Comparison of ENCODE assay signal across 21 mouse cellular contexts in genomic region chr3:106528032-106528431, GRCm38 (mm10). TPM values are rescaled to one million over a fixed set of nuclear protein-coding genes. Genes with fewer than 3 reads are reported as not detected.
DNase-seq lines count a peak whose midpoint lies in the region; ATAC-seq and TF ChIP-seq lines count a peak whose summit lies in the region.
"Had no signal": no experiment of that assay in that cellular context is flagged by ENCODE, and none has a peak within 500 bp of the region (broad histone marks: within the 10 kb centered on the region; RNA-seq: fewer than 3 reads in every experiment).

No protein-coding gene starts in this region.

- TF ChIP-seq POLR2A in small intestine, adult 2 months (IDR thresholded peaks at IDR 0.05; ENCODE audit: low read depth, low read length) = no peak

- no peaks in the 10 kb centered on the region for H3K9me3 ChIP-seq in liver, postnatal 0 days (ENCODE audit: low read length)
- no peaks in the 10 kb centered on the region for H3K9me3 ChIP-seq in liver, embryonic 12.5 days (replicated peaks)
- no peaks in the 10 kb centered on the region for H3K9me3 ChIP-seq in intestine, embryonic 16.5 days (ENCODE audit: control insufficient read depth, low read length)
- no peaks in the 10 kb centered on the region for H3K9me3 ChIP-seq in heart, embryonic 10.5 days
- H3K9me3 ChIP-seq: embryonic facial prominence, embryonic 13.5 days; embryonic facial prominence, embryonic 15.5 days; forebrain, embryonic 13.5 days; forebrain, embryonic 15.5 days had no signal

- H3K4me2 ChIP-seq in liver, postnatal 0 days (ENCODE audit: low read depth, low read length) = no peak overlapping the region
- no peak overlapping the region for H3K4me2 ChIP-seq in liver, embryonic 12.5 days
- H3K4me2 ChIP-seq in intestine, embryonic 16.5 days (ENCODE audit: low read depth, low read length) = no peak overlapping the region
- H3K4me2 ChIP-seq: embryonic facial prominence, embryonic 13.5 days; embryonic facial prominence, embryonic 15.5 days; forebrain, embryonic 13.5 days; forebrain, embryonic 15.5 days had no signal

- H3K27ac ChIP-seq in liver, postnatal 0 days (ENCODE audit: low read depth) = no peak overlapping the region
- no peak overlapping the region for H3K27ac ChIP-seq in liver, embryonic 12.5 days
- H3K27ac ChIP-seq in intestine, embryonic 16.5 days (ENCODE audit: low read length) = peak overlapping the region; percentile 46
- peak overlapping the region; percentile 86 for H3K27ac ChIP-seq in small intestine, adult 2 months (ENCODE audit: insufficient read depth, low read depth, low read length)
- no peak overlapping the region for H3K27ac ChIP-seq in heart, embryonic 10.5 days
- H3K27ac ChIP-seq: embryonic facial prominence, embryonic 13.5 days; embryonic facial prominence, embryonic 15.5 days; forebrain, embryonic 13.5 days; forebrain, embryonic 15.5 days had no signal

- 80% methylated on average over 2 of the region's 2 CpGs for WGBS in liver, postnatal 0 days (ENCODE audit: insufficient replicate concordance)
- 79% methylated on average over 2 of the region's 2 CpGs for WGBS in liver, embryonic 12.5 days (ENCODE audit: insufficient replicate concordance)
- 76% methylated on average over 2 of the region's 2 CpGs for WGBS in intestine, embryonic 16.5 days
- WGBS in small intestine, adult 2 months = 30% methylated on average over 2 of the region's 2 CpGs
- WGBS in heart, embryonic 10.5 days = 87% methylated on average over 2 of the region's 2 CpGs

- ATAC-seq in liver, postnatal 0 days = 0 out of 2 replicates have a peak, but pooled peaks have one; percentile 56
- ATAC-seq in liver, embryonic 12.5 days = no peak
- peak; percentile 79 for ATAC-seq in intestine, embryonic 16.5 days
- ATAC-seq in erythroblast, adult 5-6 weeks (replicated peaks; ENCODE audit: low FRiP score, poor library complexity, severe bottlenecking) = no peak
- ATAC-seq: forebrain, embryonic 13.5 days; forebrain, embryonic 15.5 days had no signal

- no peak for TF ChIP-seq EP300 in liver, postnatal 0 days (IDR thresholded peaks at IDR 0.05; ENCODE audit: low read depth)

- no peak overlapping the region for H3K9ac ChIP-seq in liver, postnatal 0 days (replicated peaks)
- no peak overlapping the region for H3K9ac ChIP-seq in liver, embryonic 12.5 days
- no peak overlapping the region for H3K9ac ChIP-seq in intestine, embryonic 16.5 days (ENCODE audit: low read depth, low read length)
- H3K9ac ChIP-seq: embryonic facial prominence, embryonic 13.5 days; embryonic facial prominence, embryonic 15.5 days; forebrain, embryonic 13.5 days; forebrain, embryonic 15.5 days had no signal

- no peak for DNase-seq in liver, postnatal 0 days
- no peak for DNase-seq in kidney, adult 11 months
- DNase-seq in heart, embryonic 10.5 days (ENCODE audit: low spot score) = no peak
- DNase-seq: adrenal gland, adult 2 months; adrenal gland, postnatal 10 days; adrenal gland, postnatal 25 days; cerebellum, adult 11 months; cerebellum, adult 18-20 months; cerebellum, adult 8-10 months; cerebellum, adult 9-11 months; cerebellum, postnatal 14 days; cerebellum, postnatal 36 days; embryo, embryonic 11 days had no signal

- no peaks in the 10 kb centered on the region for H3K4me1 ChIP-seq in liver, postnatal 0 days (ENCODE audit: insufficient read depth)
- no peaks in the 10 kb centered on the region for H3K4me1 ChIP-seq in liver, embryonic 12.5 days
- H3K4me1 ChIP-seq in intestine, embryonic 16.5 days (ENCODE audit: control insufficient read depth, insufficient read depth, low read length) = no peaks in the 10 kb centered on the region
- no peaks in the 10 kb centered on the region; the same call in 1 of the 2 replicates for H3K4me1 ChIP-seq in small intestine, adult 2 months (ENCODE audit: control insufficient read depth, insufficient read depth, insufficient read length, low read length)
- H3K4me1 ChIP-seq in heart, embryonic 10.5 days = no peaks in the 10 kb centered on the region
- H3K4me1 ChIP-seq: embryonic facial prominence, embryonic 13.5 days; embryonic facial prominence, embryonic 15.5 days; forebrain, embryonic 13.5 days; forebrain, embryonic 15.5 days had no signal

- H3K27me3 ChIP-seq in liver, postnatal 0 days (ENCODE audit: insufficient read depth, low read length) = no peaks in the 10 kb centered on the region
- no peaks in the 10 kb centered on the region for H3K27me3 ChIP-seq in liver, embryonic 12.5 days (replicated peaks)
- no peaks in the 10 kb centered on the region for H3K27me3 ChIP-seq in intestine, embryonic 16.5 days (replicated peaks; ENCODE audit: control insufficient read depth, insufficient read depth, low read length)
- H3K27me3 ChIP-seq in small intestine, adult 2 months (ENCODE audit: control insufficient read depth, insufficient read depth, low read length) = no peaks in the 10 kb centered on the region
- no peaks in the 10 kb centered on the region for H3K27me3 ChIP-seq in heart, embryonic 10.5 days (ENCODE audit: insufficient read depth, poor library complexity, severe bottlenecking)
- H3K27me3 ChIP-seq: embryonic facial prominence, embryonic 13.5 days; embryonic facial prominence, embryonic 15.5 days; forebrain, embryonic 13.5 days; forebrain, embryonic 15.5 days had no signal

- no peak overlapping the region for H3K4me3 ChIP-seq in liver, postnatal 0 days (ENCODE audit: low read depth, low read length)
- no peak overlapping the region for H3K4me3 ChIP-seq in liver, embryonic 12.5 days
- no peak overlapping the region for H3K4me3 ChIP-seq in intestine, embryonic 16.5 days (ENCODE audit: low read length)
- H3K4me3 ChIP-seq in small intestine, adult 2 months (ENCODE audit: low read depth, low read length) = no peak overlapping the region
- no peak overlapping the region for H3K4me3 ChIP-seq in heart, embryonic 10.5 days
- H3K4me3 ChIP-seq: embryonic facial prominence, embryonic 13.5 days; embryonic facial prominence, embryonic 15.5 days; forebrain, embryonic 13.5 days; forebrain, embryonic 15.5 days had no signal

- TF ChIP-seq CTCF in liver, postnatal 0 days (IDR thresholded peaks at IDR 0.05; ENCODE audit: low read depth) = no peak
- no peak for TF ChIP-seq CTCF in small intestine, adult 2 months (IDR thresholded peaks at IDR 0.05; ENCODE audit: extremely low read depth, insufficient read length, insufficient replicate concordance, low read depth, low read length)

- peaks cover 5% of the 10 kb centered on the region; the same call in 1 of the 2 replicates for H3K36me3 ChIP-seq in liver, postnatal 0 days (replicated peaks; ENCODE audit: insufficient read depth, low read length)
- H3K36me3 ChIP-seq in liver, embryonic 12.5 days = no peaks in the 10 kb centered on the region
- no peaks in the 10 kb centered on the region for H3K36me3 ChIP-seq in intestine, embryonic 16.5 days (ENCODE audit: control insufficient read depth, insufficient read depth, low read length)
- peaks cover 9% of the 10 kb centered on the region for H3K36me3 ChIP-seq in small intestine, adult 2 months (ENCODE audit: control insufficient read depth, insufficient read depth, low read length)
- peaks cover 8% of the 10 kb centered on the region; the same call in 1 of the 2 replicates for H3K36me3 ChIP-seq in heart, embryonic 10.5 days
- H3K36me3 ChIP-seq: embryonic facial prominence, embryonic 13.5 days; embryonic facial prominence, embryonic 15.5 days had no signal

RNA-seq across cellular contexts. Expression of gene Dram2, which starts 19.6 kb away (rescaled TPM):
- polyA plus RNA-seq in liver, postnatal 0 days (2015; fragmentation: Nextera tagmentation; extraction: Ambion mirVana) = 76.4 and 79.1 TPM in 2 replicates
- polyA plus RNA-seq in liver, embryonic 12.5 days (2016; fragmentation: Nextera tagmentation; extraction: Ambion mirVana) = 23.9 and 24.9 TPM in 2 replicates
- polyA plus RNA-seq in intestine, embryonic 16.5 days (2015; fragmentation: Nextera tagmentation; extraction: Ambion mirVana) = 121 and 133 TPM in 2 replicates
- 12.9 and 21.5 TPM in 2 replicates for polyA plus RNA-seq in small intestine, adult 2 months (2012; rRNA removed)
- polyA plus RNA-seq in heart, embryonic 10.5 days (2016; fragmentation: Nextera tagmentation; extraction: Ambion mirVana) = 46.8 and 56.2 TPM in 2 replicates
- 17.7 and 25.1 TPM in 2 replicates for total RNA-seq in erythroblast, adult 5-6 weeks (2015; ENCODE audit: low replicate concordance)
- 11.4 and 16.5 TPM in 2 replicates for total RNA-seq in erythroblast, adult 5-6 weeks (2017; ENCODE audit: low replicate concordance)

RNA-seq across cellular contexts. Expression of gene Cept1, which starts 19.6 kb away (rescaled TPM):
- polyA plus RNA-seq in liver, postnatal 0 days (2015; fragmentation: Nextera tagmentation; extraction: Ambion mirVana) = 59.4 and 64.1 TPM in 2 replicates
- 23.2 and 31.3 TPM in 2 replicates for polyA plus RNA-seq in liver, embryonic 12.5 days (2016; fragmentation: Nextera tagmentation; extraction: Ambion mirVana)
- polyA plus RNA-seq in intestine, embryonic 16.5 days (2015; fragmentation: Nextera tagmentation; extraction: Ambion mirVana) = 65.7 and 67.1 TPM in 2 replicates
- polyA plus RNA-seq in small intestine, adult 2 months (2012; rRNA removed) = 3.9 and 13.2 TPM in 2 replicates
- 28.0 and 36.6 TPM in 2 replicates for polyA plus RNA-seq in heart, embryonic 10.5 days (2016; fragmentation: Nextera tagmentation; extraction: Ambion mirVana)
- total RNA-seq in erythroblast, adult 5-6 weeks (2015; ENCODE audit: low replicate concordance) = 33.8 and 40.8 TPM in 2 replicates
- total RNA-seq in erythroblast, adult 5-6 weeks (2017; ENCODE audit: low replicate concordance) = 16.4 and 17.6 TPM in 2 replicates

RNA-seq across cellular contexts. Expression of gene Dennd2d, which starts 45.8 kb away (rescaled TPM):
- 7.6 and 7.7 TPM in 2 replicates for polyA plus RNA-seq in liver, postnatal 0 days (2015; fragmentation: Nextera tagmentation; extraction: Ambion mirVana)
- polyA plus RNA-seq in liver, embryonic 12.5 days (2016; fragmentation: Nextera tagmentation; extraction: Ambion mirVana) = 4.6 and 4.9 TPM in 2 replicates
- polyA plus RNA-seq in intestine, embryonic 16.5 days (2015; fragmentation: Nextera tagmentation; extraction: Ambion mirVana) = 30.4 and 30.5 TPM in 2 replicates
- polyA plus RNA-seq in small intestine, adult 2 months (2012; rRNA removed) = 9.1 and 16.7 TPM in 2 replicates
- 2.7 and 3.3 TPM in 2 replicates for polyA plus RNA-seq in heart, embryonic 10.5 days (2016; fragmentation: Nextera tagmentation; extraction: Ambion mirVana)
- 4.4 and 5.0 TPM in 2 replicates for total RNA-seq in erythroblast, adult 5-6 weeks (2015; ENCODE audit: low replicate concordance)
- total RNA-seq in erythroblast, adult 5-6 weeks (2017; ENCODE audit: low replicate concordance) = 6.4 and 10.3 TPM in 2 replicates

Comparison
In these comparisons a context has a peak if more than half of its experiments do, and no peak if none do; other contexts are left out.
1. ATAC-seq: peak in liver, postnatal 0 days (single experiment) and intestine, embryonic 16.5 days (single experiment); none in liver, embryonic 12.5 days (single experiment) and erythroblast, adult 5-6 weeks (single experiment).
2. H3K27ac ChIP-seq: peak in intestine, embryonic 16.5 days (single experiment) and small intestine, adult 2 months (single experiment); none in liver, postnatal 0 days (single experiment), liver, embryonic 12.5 days (single experiment) and heart, embryonic 10.5 days (single experiment).